Mouse (Mus musculus) intestine, embryonic 16.5 days (tissue): ENCODE data around the gene Tgif2. TPM values are rescaled to one million over a fixed set of nuclear protein-coding genes. Genes with fewer than 3 reads are reported as not detected.
"Not testable (repeated sequence)": the region's sequence is repeated elsewhere in the genome, so short reads cannot be mapped to it uniquely, and the experiment has no call there.

Experiments used
- ATAC-seq: fragments of 200-750 bp; cut with Nextera tagmentation; 2 replicates; pipeline ENCODE4 v1.8.0; 2017; ENCODE audit warnings: moderate TSS enrichment, moderate library complexity
- H3K27ac ChIP-seq: fragments of 300-500 bp; sonication (generic); 2 replicates; pipeline ENCODE4 v1.5.1; 2014; ENCODE audit warnings: mild to moderate bottlenecking, low read length
- H3K27me3 ChIP-seq: fragments of 300-500 bp; sonication (generic); replicated peaks from 2 replicates; pipeline ENCODE4 v1.6.1; 2014; ENCODE audit warnings: low read length, control low read depth, mixed read lengths; ENCODE audit not compliant: control insufficient read depth, insufficient read depth
- H3K36me3 ChIP-seq: fragments of 300-500 bp; sonication (generic); 2 replicates; pipeline ENCODE4 v1.6.1; 2014; ENCODE audit warnings: low read length, control low read depth; ENCODE audit not compliant: control insufficient read depth, insufficient read depth
- H3K4me1 ChIP-seq: fragments of 300-500 bp; sonication (generic); 2 replicates; pipeline ENCODE4 v1.6.1; 2014; ENCODE audit warnings: low read length, control low read depth, mixed read lengths; ENCODE audit not compliant: control insufficient read depth, insufficient read depth
- H3K4me2 ChIP-seq: fragments of 300-500 bp; sonication (generic); 2 replicates; pipeline ENCODE4 v1.6.1; 2014; ENCODE audit warnings: low read depth, low read length, control low read depth
- H3K4me3 ChIP-seq: fragments of 300-500 bp; sonication (generic); 2 replicates; pipeline ENCODE4 v1.5.1; 2014; ENCODE audit warnings: mild to moderate bottlenecking, low read length
- H3K9ac ChIP-seq: fragments of 300-500 bp; sonication (generic); 2 replicates; pipeline ENCODE4 v1.6.1; 2014; ENCODE audit warnings: low read depth, low read length
- H3K9me3 ChIP-seq: fragments of 300-500 bp; sonication (generic); 2 replicates; pipeline ENCODE4 v1.6.1; 2016; ENCODE audit warnings: low read length, control low read depth; ENCODE audit not compliant: control insufficient read depth
- WGBS: fragments of 180-500 bp; shearing (Covaris S2); extraction: QIAGEN DNeasy Blood & Tissue Kit; methylation state at CpG from one replicate; pipeline ENCODE4 v1.1.7; 2014; 5-methylcytosine and 5-hydroxymethylcytosine counted together
- polyA plus RNA-seq: library from polyadenylated mRNA; unstranded; fragments of >200 nt; fragmentation: Nextera tagmentation; extraction: Ambion mirVana; gene quantifications from 2 replicates; pipeline ENCODE4 v1.2.1, GENCODE M21; 2015

The Tgif2 gene
- polyA plus RNA-seq, 1 experiment from 2014 or later, result 28.6 TPM

GRCm38 (mm10) chr2:156811556-156811955 lies 28.3 kb upstream of the Tgif2 start:
- Histone ChIP-seq H3K27ac (no peak overlapping the region), H3K4me3 (no peak overlapping the region), H3K4me1 (peaks cover 13% of the 10 kb centered on the region), H3K4me2 (no peak overlapping the region), H3K9me3 (no peaks in the 10 kb centered on the region), H3K36me3 (no peaks in the 10 kb centered on the region), H3K9ac (no peak overlapping the region), H3K27me3 (no peaks in the 10 kb centered on the region)
- no peak for ATAC-seq
- WGBS, result 76% methylated on average over 5 of the region's 5 CpGs

- ATAC-seq, result peak; percentile 53
- Histone ChIP-seq H3K27me3 (no peaks in the 10 kb centered on the region), H3K9me3 (no peaks in the 10 kb centered on the region), H3K4me3 (no peak overlapping the region), H3K36me3 (no peaks in the 10 kb centered on the region), H3K9ac (no peak overlapping the region), H3K27ac (peak overlapping the region; percentile 39; the same call in 1 of the 2 replicates), H3K4me2 (no peak overlapping the region), H3K4me1 (peaks cover 13% of the 10 kb centered on the region)
- 20% methylated on average over 8 of the region's 8 CpGs for WGBS
Measured at GRCm38 (mm10) chr2:156814344-156814801, 25.4 kb upstream of the Tgif2 start.

GRCm38 (mm10) chr2:156814893-156815292 lies 24.9 kb upstream of the Tgif2 start:
- H3K9ac ChIP-seq, result no peak overlapping the region; the same call in 1 of the 2 replicates
- ATAC-seq, result 0 out of 2 replicates have a peak, but pooled peaks have one; percentile 23
- H3K27ac ChIP-seq, result peak overlapping the region; percentile 39

GRCm38 (mm10) chr2:156815412-156815811 lies 24.4 kb upstream of the Tgif2 start:
- 58% methylated on average over 3 of the region's 3 CpGs for WGBS
- Histone ChIP-seq H3K4me2 (no peak overlapping the region), H3K9ac (no peak overlapping the region), H3K4me3 (no peak overlapping the region), H3K36me3 (no peaks in the 10 kb centered on the region), H3K27ac (no peak overlapping the region), H3K27me3 (no peaks in the 10 kb centered on the region), H3K9me3 (no peaks in the 10 kb centered on the region), H3K4me1 (peaks cover 13% of the 10 kb centered on the region)
- ATAC-seq, result no peak

More at GRCm38 (mm10) chr2:156814893-156815292, 24.9 kb upstream of the Tgif2 start:
- no peaks in the 10 kb centered on the region for H3K36me3 ChIP-seq
- no peaks in the 10 kb centered on the region for H3K27me3 ChIP-seq
- H3K4me1 ChIP-seq, result peaks cover 13% of the 10 kb centered on the region
- 19% methylated on average over 5 of the region's 5 CpGs for WGBS
- H3K4me3 ChIP-seq, result no peak overlapping the region
- no peaks in the 10 kb centered on the region for H3K9me3 ChIP-seq
- H3K4me2 ChIP-seq, result no peak overlapping the region

- H3K4me1 ChIP-seq, result peaks cover 13% of the 10 kb centered on the region
- H3K4me2 ChIP-seq, result no peak overlapping the region
- H3K27me3 ChIP-seq, result no peaks in the 10 kb centered on the region
- WGBS, result 53% methylated on average over 1 of the region's 1 CpGs
- no peak overlapping the region for H3K27ac ChIP-seq
- no peak overlapping the region for H3K9ac ChIP-seq
- H3K4me3 ChIP-seq, result no peak overlapping the region
- ATAC-seq, result no peak
- H3K9me3 ChIP-seq, result no peaks in the 10 kb centered on the region
- H3K36me3 ChIP-seq, result no peaks in the 10 kb centered on the region
Measured at GRCm38 (mm10) chr2:156816116-156816515, 23.7 kb upstream of the Tgif2 start.

- H3K9ac ChIP-seq, H3K27me3 ChIP-seq, H3K4me3 ChIP-seq, H3K27ac ChIP-seq, H3K4me2 ChIP-seq, H3K9me3 ChIP-seq, ATAC-seq, H3K4me1 ChIP-seq, H3K36me3 ChIP-seq: not testable (repeated sequence)
- WGBS, result 82% methylated on average over 6 of the region's 6 CpGs
Measured at GRCm38 (mm10) chr2:156825128-156825527, 14.7 kb upstream of the Tgif2 start.

- 96% methylated on average over 11 of the region's 11 CpGs for WGBS
- Histone ChIP-seq H3K36me3 (peaks cover 24% of the 10 kb centered on the region), H3K4me1 (peaks cover 11% of the 10 kb centered on the region), H3K4me2 (no peak overlapping the region), H3K4me3 (no peak overlapping the region), H3K27ac (no peak overlapping the region), H3K9me3 (peaks cover 6% of the 10 kb centered on the region), H3K9ac (no peak overlapping the region), H3K27me3 (no peaks in the 10 kb centered on the region)
- no peak for ATAC-seq
Measured at GRCm38 (mm10) chr2:156834336-156834735, 5.5 kb upstream of the Tgif2 start.

GRCm38 (mm10) chr2:156838839-156839238 lies 968 bp upstream of the Tgif2 start:
- Histone ChIP-seq H3K27ac (peak overlapping the region; percentile 78), H3K9me3 (no peaks in the 10 kb centered on the region), H3K4me3 (peak overlapping the region; percentile 80; the same call in 1 of the 2 replicates), H3K4me2 (0 out of 2 replicates have a peak overlapping the region, but pooled peaks have one; percentile 92), H3K4me1 (peaks cover 31% of the 10 kb centered on the region), H3K9ac (no peak overlapping the region), H3K27me3 (no peaks in the 10 kb centered on the region), H3K36me3 (0 out of 2 replicates have a peak, but pooled peaks cover 5% of the 10 kb centered on the region)
- WGBS, result 66% methylated on average over 6 of the region's 6 CpGs
- no peak for ATAC-seq

- H3K36me3 ChIP-seq, result peaks cover 3% of the 10 kb centered on the region; the same call in 1 of the 2 replicates
- no peaks in the 10 kb centered on the region for H3K27me3 ChIP-seq
- peak overlapping the region; percentile 92 for H3K4me2 ChIP-seq
- peak; percentile 29 for ATAC-seq
- H3K9me3 ChIP-seq, result no peaks in the 10 kb centered on the region
- peak overlapping the region; percentile 94 for H3K27ac ChIP-seq
- peaks cover 46% of the 10 kb centered on the region for H3K4me1 ChIP-seq
- peak overlapping the region; percentile 88 for H3K9ac ChIP-seq
- peak overlapping the region; percentile 80 for H3K4me3 ChIP-seq
- WGBS, result under 1% methylated on average over 65 of the region's 79 CpGs
Measured at GRCm38 (mm10) chr2:156840301-156841027, 657 bp downstream of the Tgif2 start.
